Mouse (Mus musculus) liver, adult 2 months (tissue): Measurements from ENCODE around the gene Mns1.

Experiments used
- CTCF ChIP-seq: fragments of 200-500 bp; IDR thresholded peaks from 2 replicates; pipeline ENCODE4 v1.5.1; 2011; ENCODE audit warnings: low read depth, low read length, control low read depth
- POLR2A ChIP-seq: fragments of 200-500 bp; IDR thresholded peaks from 2 replicates; pipeline ENCODE4 v1.6.1; 2011; ENCODE audit warnings: low read length, control low read depth; ENCODE audit not compliant: insufficient read depth; ENCODE audit errors: extremely low read depth

- TF ChIP-seq CTCF = no peak
- no peak for TF ChIP-seq POLR2A
Measured at GRCm38 (mm10) chr9:72451111-72451510, 13.3 kb downstream of the Mns1 start.
